Mouse (Mus musculus) induced T-regulatory cell, adult 2 months (primary cell): Measurements from ENCODE around the gene Sec62.

ENCODE experiments used
- DNase-seq: peaks from one replicate; pipeline ENCODE4 v3.0.0-alpha.2; 2012; ENCODE audit warnings: low read depth

The Sec62 gene

DNA sequence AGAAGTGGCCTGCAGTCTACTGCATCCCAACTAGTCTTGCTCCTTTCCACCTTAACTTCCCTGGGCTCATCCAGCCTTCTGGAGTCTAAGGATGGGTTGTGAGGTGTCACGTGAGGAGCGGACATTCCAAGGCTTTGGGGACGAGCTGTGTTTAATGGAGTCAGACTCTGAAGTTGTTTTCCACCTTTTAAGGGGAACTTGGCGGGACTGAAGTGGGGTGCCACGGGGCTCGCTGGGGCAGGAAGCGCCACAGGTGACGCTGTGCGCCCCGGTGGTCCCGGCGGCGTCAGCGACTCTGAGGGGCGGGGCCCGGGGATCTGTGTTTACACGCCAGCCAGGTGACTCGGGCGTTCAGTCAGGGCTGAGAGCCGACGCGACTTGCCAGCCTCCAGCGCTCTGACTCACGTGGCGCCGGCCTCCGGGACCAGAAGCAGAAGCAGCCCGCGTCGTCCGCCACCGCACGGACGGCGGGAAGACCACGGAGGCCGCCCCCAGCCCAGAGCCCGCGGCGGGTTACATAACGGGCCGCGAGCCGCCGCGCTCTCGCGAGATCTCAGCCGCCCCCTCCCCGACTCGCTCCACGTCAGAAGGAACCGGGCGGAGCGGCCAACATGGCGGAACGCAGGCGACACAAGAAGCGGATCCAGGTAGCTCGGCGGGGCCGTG lies at the start of gene Sec62:
Sec62 (plus strand) TSS at position 139 of the 666 bp plus-strand sequence.
- peak; percentile 96 for DNase-seq

DNA sequence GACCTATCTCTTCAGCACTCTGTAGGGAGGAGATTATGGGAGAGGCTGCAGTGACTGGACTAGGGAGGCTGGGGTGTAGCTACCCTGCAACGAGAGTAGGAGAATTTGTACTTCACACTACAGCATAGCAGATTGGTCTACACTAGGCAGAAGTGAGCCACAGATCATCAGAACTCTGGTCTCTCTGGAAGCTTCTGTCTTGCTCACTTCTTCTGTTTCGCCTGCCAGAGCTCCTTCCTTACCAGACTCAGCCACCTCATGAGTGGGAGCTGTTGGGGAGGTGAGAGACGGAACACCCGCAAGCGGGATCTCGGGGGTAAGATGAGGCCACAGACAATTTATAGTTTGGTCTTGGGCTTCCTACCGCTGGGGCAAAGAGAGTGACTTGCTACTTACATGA lies 49.8 kb upstream of the Sec62 start:
- no peak for DNase-seq

DNA sequence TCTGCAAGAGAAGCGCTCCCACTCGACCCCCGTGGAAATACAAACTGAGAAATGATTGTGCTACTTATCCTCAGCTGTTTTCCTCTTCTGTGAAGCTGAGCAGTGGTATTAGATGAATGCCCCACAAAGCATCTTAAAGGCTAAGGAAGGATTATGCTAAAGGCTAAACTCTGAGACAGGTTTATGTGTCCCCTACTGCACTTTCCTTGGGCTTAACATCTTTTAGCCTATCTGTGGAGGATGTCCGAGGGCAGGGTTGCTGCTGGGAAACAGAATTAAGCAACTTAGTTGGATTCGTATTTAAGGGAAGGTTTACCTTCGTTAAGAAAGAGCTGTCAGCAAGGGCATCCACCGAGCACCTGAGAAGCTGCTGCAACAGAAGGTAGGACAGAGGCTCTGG lies 46.7 kb upstream of the Sec62 start, which contains the start of gene Samd7:
Samd7 (plus strand) TSS at position 288 of the 400 bp plus-strand sequence.
- DNase-seq: no peak

DNA sequence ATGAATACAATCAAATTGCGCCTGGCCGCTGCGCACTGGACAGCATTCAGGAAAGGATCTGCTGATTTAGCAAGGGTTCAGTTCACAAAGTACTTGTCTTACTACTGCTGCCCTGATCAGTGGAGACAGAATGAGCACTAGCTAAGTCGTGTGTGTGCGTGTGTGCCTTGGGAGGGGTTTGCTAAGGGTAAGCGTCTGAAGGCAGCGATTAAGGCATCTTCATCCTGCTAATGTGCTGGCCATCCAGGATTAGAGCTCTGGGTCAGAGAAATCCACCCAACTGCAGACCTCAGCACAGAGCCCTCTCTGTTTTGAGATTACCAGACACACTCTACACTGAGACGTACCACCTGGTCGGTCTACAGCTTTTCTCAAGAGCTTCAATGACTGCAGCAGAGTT lies 44.4 kb upstream of the Sec62 start:
- no peak for DNase-seq

DNA sequence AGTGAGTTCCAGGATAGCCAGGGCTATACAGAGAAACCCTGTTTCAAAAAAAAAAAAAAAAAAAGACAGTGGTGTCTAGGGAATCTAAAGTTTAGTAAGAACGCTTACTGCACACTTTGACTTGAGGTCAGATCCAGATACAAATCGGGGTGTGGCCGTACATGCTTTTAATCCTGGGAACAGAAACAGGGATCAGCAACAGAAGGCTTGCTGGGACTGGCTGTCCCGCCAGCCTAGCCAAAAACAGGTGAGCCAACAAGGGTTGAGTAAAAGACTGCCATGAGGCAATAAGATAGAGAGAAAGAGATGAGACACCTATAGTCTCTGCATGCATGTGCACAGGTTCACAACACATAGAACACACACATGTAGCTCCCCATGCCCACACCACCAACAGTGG lies 38.0 kb upstream of the Sec62 start:
- DNase-seq: no peak

DNA sequence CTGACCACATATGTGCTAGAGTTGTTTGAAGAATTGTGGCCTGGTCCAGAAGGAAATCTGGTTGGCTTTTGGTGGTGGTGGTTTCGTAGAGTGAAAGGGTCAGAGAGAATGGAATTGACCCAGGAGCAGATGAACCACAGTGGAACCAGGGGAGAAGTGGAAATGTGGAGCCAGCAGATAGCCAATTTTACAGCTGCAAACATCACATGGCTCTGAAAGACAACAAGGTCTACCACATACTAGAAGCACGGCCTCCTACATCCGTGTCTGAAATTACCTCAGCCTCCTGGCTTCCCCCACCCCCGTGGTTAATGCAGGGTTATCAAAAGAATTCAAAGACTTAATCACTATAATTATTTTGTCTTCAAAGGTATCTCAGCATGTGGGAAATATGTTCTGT lies 27.8 kb upstream of the Sec62 start:
- DNase-seq: no peak

GRCm38 (mm10) chr3:30765311-30766027 lies 27.2 kb upstream of the Sec62 start:
- peak; percentile 37 for DNase-seq

- no peak for DNase-seq
These were observed 26.5 kb upstream of the Sec62 start for GRCm38 (mm10) chr3:30766177-30766576.

- no peak for DNase-seq
These were observed 25.4 kb upstream of the Sec62 start for GRCm38 (mm10) chr3:30767271-30767670.

DNA sequence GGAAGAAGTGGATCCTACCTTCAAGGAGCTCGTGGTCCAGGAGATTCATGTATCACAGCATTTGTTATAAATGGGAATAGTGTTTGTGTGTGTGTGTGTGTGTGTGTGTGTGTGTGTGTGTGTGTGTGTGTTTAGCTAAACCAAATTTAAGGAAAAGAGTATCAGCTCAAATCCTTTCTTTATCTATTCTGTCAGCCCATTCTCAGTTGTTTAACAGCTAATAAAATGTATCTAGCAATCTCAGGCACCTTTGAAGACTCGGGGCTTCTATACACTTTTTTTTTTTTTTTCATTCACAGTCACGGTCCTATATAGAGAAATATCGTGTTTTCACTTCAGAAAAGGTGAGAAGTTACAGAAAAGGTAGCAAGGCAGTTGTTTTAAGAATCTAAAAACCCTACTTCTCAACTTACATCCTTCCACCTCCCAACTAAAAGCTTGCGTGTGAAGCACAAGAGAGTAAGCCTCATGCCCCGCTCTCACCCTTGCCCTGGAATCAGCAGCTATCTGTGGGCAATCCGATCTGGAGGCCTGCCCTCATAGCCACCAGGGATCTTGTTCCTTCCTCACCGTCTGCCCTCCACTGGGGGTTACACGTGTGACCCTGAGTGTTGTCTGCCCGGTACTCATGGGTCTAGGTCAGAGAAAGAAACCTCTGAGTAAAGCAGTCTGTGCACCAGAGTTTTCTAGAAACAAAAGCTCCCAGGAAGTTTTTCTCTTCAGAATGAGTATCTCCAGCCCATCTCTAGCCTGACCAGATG lies 22.7 kb upstream of the Sec62 start:
- DNase-seq: no peak

- DNase-seq: no peak
These were observed 21.1 kb upstream of the Sec62 start for GRCm38 (mm10) chr3:30771560-30771959.

DNA sequence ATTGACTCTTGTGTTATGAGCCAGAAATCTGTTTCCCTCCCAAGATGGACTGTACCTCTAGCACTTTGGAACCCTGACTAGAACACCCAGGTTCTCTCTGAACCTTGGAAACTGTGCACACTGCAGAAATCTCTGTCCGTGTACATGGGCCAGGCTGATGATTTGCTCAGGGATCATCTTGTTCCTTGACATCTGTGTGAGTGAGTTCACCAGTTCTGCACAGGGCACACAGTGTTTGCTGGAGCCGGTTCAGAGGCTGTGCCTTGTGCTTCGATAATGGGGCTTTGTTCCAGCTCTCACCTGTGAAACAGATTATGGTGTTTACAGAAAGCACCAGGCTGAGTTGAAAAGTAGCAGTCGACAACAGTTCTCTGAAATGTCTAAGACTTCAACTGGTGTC lies 20.0 kb upstream of the Sec62 start:
- no peak for DNase-seq

DNA sequence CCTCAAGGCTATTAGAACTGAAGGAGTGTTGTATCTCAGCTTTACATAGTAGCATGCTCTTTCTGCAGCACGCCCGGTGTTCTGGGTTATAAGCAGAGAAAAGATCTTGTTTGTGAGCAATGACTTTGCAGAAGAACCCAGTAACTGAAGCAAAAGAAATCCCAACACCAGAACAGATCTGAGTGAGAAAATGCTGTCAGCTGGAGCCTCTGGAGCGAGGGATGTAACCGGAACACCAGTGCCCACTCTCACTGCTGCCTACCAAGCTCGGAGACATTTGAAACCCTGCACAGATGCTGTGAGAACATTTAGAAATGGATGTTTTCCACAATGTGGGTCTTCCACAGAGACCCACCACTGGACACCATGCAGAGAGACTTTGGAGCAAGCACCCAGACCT lies 18.0 kb upstream of the Sec62 start:
- no peak for DNase-seq

- no peak for DNase-seq
These were observed 14.7 kb upstream of the Sec62 start for GRCm38 (mm10) chr3:30777984-30778383.

DNA sequence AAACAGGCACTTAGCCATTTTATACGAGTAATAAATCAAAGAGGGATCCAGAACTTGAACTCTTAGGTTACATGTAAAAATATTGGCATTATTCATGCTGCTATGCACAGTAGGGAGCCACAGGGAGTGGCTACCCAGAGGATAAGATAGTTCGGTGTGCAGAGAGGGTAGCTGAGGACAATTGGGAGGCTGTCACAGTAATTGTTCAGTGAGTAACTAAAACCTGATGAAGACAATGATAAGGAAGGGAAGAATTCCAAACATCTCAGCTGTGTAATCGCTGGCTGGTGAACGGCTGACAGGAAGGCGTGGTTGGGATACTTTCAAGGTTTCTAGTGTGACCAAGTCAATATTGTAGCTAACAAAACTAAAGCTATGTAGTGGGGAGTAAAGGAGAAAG lies 4.1 kb upstream of the Sec62 start:
- no peak for DNase-seq

- peak; percentile 62 for DNase-seq
These were observed 937 bp downstream of the Sec62 start for GRCm38 (mm10) chr3:30793403-30794221.

DNA sequence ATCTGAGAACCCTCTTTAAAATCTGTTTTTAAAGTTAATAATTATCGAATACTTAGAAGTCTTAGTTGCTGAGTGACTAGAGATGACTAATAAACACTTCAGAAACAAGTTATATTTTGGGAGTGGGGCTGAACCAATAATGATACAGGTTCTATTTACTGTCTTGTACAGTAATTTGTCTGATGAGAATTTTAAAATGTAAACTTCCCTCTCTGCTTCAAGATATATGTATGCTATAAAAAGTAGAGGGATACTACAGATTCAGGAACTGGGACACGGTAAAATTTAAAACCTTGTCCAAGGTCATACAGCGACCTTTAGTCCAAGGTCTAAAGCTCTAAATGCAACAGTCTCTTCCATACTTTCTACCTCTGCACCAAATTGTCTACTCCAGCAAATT lies 9.5 kb downstream of the Sec62 start:
- no peak for DNase-seq

DNA sequence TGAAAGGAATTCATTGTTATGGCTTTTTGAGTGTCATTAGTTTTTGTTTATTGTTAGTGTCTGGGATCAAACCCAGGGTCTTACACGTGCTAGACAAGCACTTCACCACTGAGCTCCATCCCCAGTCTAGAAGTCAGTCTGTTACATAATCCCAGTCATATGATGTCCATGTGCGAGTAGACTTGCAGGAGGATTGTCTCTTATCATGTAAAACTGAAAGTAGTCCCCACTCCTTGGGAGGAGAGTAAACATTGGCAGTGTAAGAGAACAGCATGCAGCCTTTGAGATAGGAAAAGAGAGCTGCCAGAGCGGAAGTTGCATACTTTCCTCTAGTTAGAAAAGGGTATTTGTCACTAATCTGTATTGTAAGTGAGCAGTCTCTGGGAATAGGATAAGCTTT lies 20.2 kb downstream of the Sec62 start:
- no peak for DNase-seq

- no peak for DNase-seq
These were observed 26.0 kb downstream of the Sec62 start for GRCm38 (mm10) chr3:30818630-30819125.

DNA sequence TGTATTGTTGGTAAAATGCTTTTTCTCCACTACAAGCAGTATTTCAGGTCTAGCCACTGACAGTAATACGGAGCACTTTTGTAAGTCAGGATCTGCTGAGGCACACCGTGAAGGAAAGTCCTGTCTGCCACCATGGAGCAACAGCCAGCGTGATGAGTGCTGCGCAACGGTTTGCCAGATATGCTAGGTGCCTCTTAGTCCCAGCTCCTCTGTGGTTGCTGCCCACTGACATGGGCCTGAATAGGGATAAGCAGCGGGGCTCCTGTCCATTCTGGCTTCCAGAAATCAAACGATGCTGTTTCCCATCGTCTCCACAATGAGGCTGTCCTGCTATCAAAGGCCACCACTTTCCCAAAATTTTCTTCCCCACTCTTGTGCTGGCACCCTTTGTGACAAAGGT lies 29.5 kb downstream of the Sec62 start:
- no peak for DNase-seq

- no peak for DNase-seq
These were observed 33.4 kb downstream of the Sec62 start for GRCm38 (mm10) chr3:30826069-30826468.
